Mouse (Mus musculus): Measurements from ENCODE around the gene Gm28053. TPM values are rescaled to one million over a fixed set of nuclear protein-coding genes. Genes with fewer than 3 reads are reported as not detected.
A peak's percentile ranks its signal among the peaks of the same experiment; 100 is the strongest.

The Gm28053 gene
- polyA plus RNA-seq, 1 experiment, result not detected

GRCm38 (mm10) chr6:48738961-48739779 lies 20.8 kb downstream of the Gm28053 start, which contains the start of gene Gimap1:
TSS of gene Gimap1 (plus strand) at chr6:48739054.
- TF ChIP-seq GATA1 (IDR thresholded peaks at IDR 0.05; ENCODE audit: borderline replicate concordance, low read length) (no peak; the same call in 2 of the 3 replicates), FLI1 (IDR thresholded peaks at IDR 0.05; ENCODE audit: low read length) (0 out of 2 replicates have a peak, but pooled peaks have one; percentile 35)
- Histone ChIP-seq H3K27me3 (replicated peaks) (no peaks in the 10 kb centered on the region), H3K36me3 (replicated peaks; ENCODE audit: low read length) (peaks cover 36% of the 10 kb centered on the region), H3K9me3 (peaks cover 2% of the 10 kb centered on the region; the same call in 1 of the 2 replicates), H3K4me3 (replicated peaks) (peak within 1 kb of the TSS; percentile 96), H3K4me1 (peaks cover 71% of the 10 kb centered on the region)

- Histone ChIP-seq H3K27me3 (replicated peaks) (no peaks in the 10 kb centered on the region), H3K4me1 (peaks cover 76% of the 10 kb centered on the region), H3K36me3 (replicated peaks; ENCODE audit: low read length) (peaks cover 40% of the 10 kb centered on the region), H3K4me3 (replicated peaks) (peak overlapping the region; percentile 96), H3K9me3 (peaks cover 2% of the 10 kb centered on the region; the same call in 1 of the 2 replicates)
- TF ChIP-seq FLI1 (IDR thresholded peaks at IDR 0.05; ENCODE audit: low read length) (no peak), GATA1 (IDR thresholded peaks at IDR 0.05; ENCODE audit: borderline replicate concordance, low read length) (no peak)
These were observed 21.3 kb downstream of the Gm28053 start for GRCm38 (mm10) chr6:48739780-48740055.

- peaks cover 84% of the 10 kb centered on the region for H3K4me1 ChIP-seq
- no peak for TF ChIP-seq FLI1 (IDR thresholded peaks at IDR 0.05; ENCODE audit: low read length)
- no peak for TF ChIP-seq GATA1 (IDR thresholded peaks at IDR 0.05; ENCODE audit: borderline replicate concordance, low read length)
- peaks cover 2% of the 10 kb centered on the region; the same call in 1 of the 2 replicates for H3K9me3 ChIP-seq
- H3K27me3 ChIP-seq (replicated peaks), result no peaks in the 10 kb centered on the region
- H3K36me3 ChIP-seq (replicated peaks; ENCODE audit: low read length), result peaks cover 40% of the 10 kb centered on the region
- H3K4me3 ChIP-seq (replicated peaks), result peak overlapping the region; percentile 96
These were observed 22.2 kb downstream of the Gm28053 start for GRCm38 (mm10) chr6:48740501-48741169.

- peaks cover 86% of the 10 kb centered on the region for H3K4me1 ChIP-seq
- H3K4me3 ChIP-seq (replicated peaks), result no peak overlapping the region
- TF ChIP-seq FLI1 (IDR thresholded peaks at IDR 0.05; ENCODE audit: low read length) (no peak), GATA1 (IDR thresholded peaks at IDR 0.05; ENCODE audit: borderline replicate concordance, low read length) (no peak)
- peaks cover 40% of the 10 kb centered on the region for H3K36me3 ChIP-seq (replicated peaks; ENCODE audit: low read length)
- no peaks in the 10 kb centered on the region for H3K27me3 ChIP-seq (replicated peaks)
- H3K9me3 ChIP-seq, result 0 out of 2 replicates have a peak, but pooled peaks cover 2% of the 10 kb centered on the region
These were observed 22.9 kb downstream of the Gm28053 start for GRCm38 (mm10) chr6:48741273-48741672.

- Histone ChIP-seq H3K9me3 (0 out of 2 replicates have a peak, but pooled peaks cover 2% of the 10 kb centered on the region), H3K4me1 (peaks cover 86% of the 10 kb centered on the region), H3K27me3 (replicated peaks) (no peaks in the 10 kb centered on the region), H3K36me3 (replicated peaks; ENCODE audit: low read length) (peaks cover 40% of the 10 kb centered on the region), H3K4me3 (replicated peaks) (no peak overlapping the region)
- TF ChIP-seq GATA1 (IDR thresholded peaks at IDR 0.05; ENCODE audit: borderline replicate concordance, low read length), result no peak
- no peak for TF ChIP-seq FLI1 (IDR thresholded peaks at IDR 0.05; ENCODE audit: low read length)
These were observed 23.4 kb downstream of the Gm28053 start for GRCm38 (mm10) chr6:48741711-48742206.

- H3K4me1 ChIP-seq, result peaks cover 86% of the 10 kb centered on the region
- peaks cover 40% of the 10 kb centered on the region for H3K36me3 ChIP-seq (replicated peaks; ENCODE audit: low read length)
- 0 out of 2 replicates have a peak, but pooled peaks cover 2% of the 10 kb centered on the region for H3K9me3 ChIP-seq
- H3K4me3 ChIP-seq (replicated peaks), result peak overlapping the region; percentile 38
- TF ChIP-seq FLI1 (IDR thresholded peaks at IDR 0.05; ENCODE audit: low read length) (no peak), GATA1 (IDR thresholded peaks at IDR 0.05; ENCODE audit: borderline replicate concordance, low read length) (no peak)
- H3K27me3 ChIP-seq (replicated peaks), result no peaks in the 10 kb centered on the region
These were observed 24.3 kb downstream of the Gm28053 start for GRCm38 (mm10) chr6:48742422-48743351.

GRCm38 (mm10) chr6:48745490-48745889 lies 27.1 kb downstream of the Gm28053 start:
- Histone ChIP-seq H3K4me3 (replicated peaks) (peak overlapping the region; percentile 89), H3K27me3 (replicated peaks) (no peaks in the 10 kb centered on the region), H3K9me3 (0 out of 2 replicates have a peak, but pooled peaks cover 2% of the 10 kb centered on the region), H3K4me1 (peaks cover 75% of the 10 kb centered on the region), H3K36me3 (replicated peaks; ENCODE audit: low read length) (peaks cover 44% of the 10 kb centered on the region)
- no peak for TF ChIP-seq FLI1 (IDR thresholded peaks at IDR 0.05; ENCODE audit: low read length)
- TF ChIP-seq GATA1 (IDR thresholded peaks at IDR 0.05; ENCODE audit: borderline replicate concordance, low read length), result no peak

GRCm38 (mm10) chr6:48745959-48746889 lies 27.8 kb downstream of the Gm28053 start, which contains the start of gene Gimap5:
TSS of gene Gimap5 (plus strand) at chr6:48746197.
- Histone ChIP-seq H3K27me3 (replicated peaks) (no peaks in the 10 kb centered on the region), H3K36me3 (replicated peaks; ENCODE audit: low read length) (peaks cover 41% of the 10 kb centered on the region), H3K4me3 (replicated peaks) (peak within 1 kb of the TSS; percentile 89), H3K9me3 (0 out of 2 replicates have a peak, but pooled peaks cover 2% of the 10 kb centered on the region), H3K4me1 (peaks cover 68% of the 10 kb centered on the region)
- no peak for TF ChIP-seq FLI1 (IDR thresholded peaks at IDR 0.05; ENCODE audit: low read length)
- no peak for TF ChIP-seq GATA1 (IDR thresholded peaks at IDR 0.05; ENCODE audit: borderline replicate concordance, low read length)
